Mouse (Mus musculus) brain, embryonic 18.5 days (tissue): ENCODE measurements around the gene Skp2.
"Not testable (repeated sequence)": the region's sequence is repeated elsewhere in the genome, so short reads cannot be mapped to it uniquely, and the experiment has no call there.

Experiments used
- DNase-seq: peaks from one replicate; pipeline ENCODE4 v3.0.0-alpha.2; 2012; ENCODE audit warnings: low read depth, low spot score

Gene Skp2

GRCm38 (mm10) chr15:9155325-9155724 is at the start of gene Skp2:
Gene Skp2 (minus strand): TSS chr15:9155425.
- DNase-seq, result no peak

- DNase-seq, result no peak
Observed at GRCm38 (mm10) chr15:9198421-9198820, 43.2 kb upstream of the Skp2 start.

GRCm38 (mm10) chr15:9192685-9193084 is 37.5 kb upstream of the Skp2 start:
- DNase-seq, result not testable (repeated sequence)

- DNase-seq, result no peak
Observed at GRCm38 (mm10) chr15:9189796-9190195, 34.6 kb upstream of the Skp2 start.

- no peak for DNase-seq
Observed at GRCm38 (mm10) chr15:9183995-9184394, 28.8 kb upstream of the Skp2 start.

GRCm38 (mm10) chr15:9177038-9177437 is 21.8 kb upstream of the Skp2 start:
- DNase-seq, result no peak

- DNase-seq, result no peak
Observed at GRCm38 (mm10) chr15:9164125-9164524, 8.9 kb upstream of the Skp2 start.

- no peak for DNase-seq
Observed at GRCm38 (mm10) chr15:9162557-9163070, 7.4 kb upstream of the Skp2 start.

- no peak for DNase-seq
Observed at GRCm38 (mm10) chr15:9140684-9141171, 14.5 kb downstream of the Skp2 start.

- DNase-seq, result peak; percentile 97
Observed at GRCm38 (mm10) chr15:9140252-9140680, 15.0 kb downstream of the Skp2 start, which contains the start of gene Lmbrd2. Gene Lmbrd2 (plus strand): TSS chr15:9140550.

GRCm38 (mm10) chr15:9139447-9139846 is 15.8 kb downstream of the Skp2 start:
- DNase-seq, result no peak

- DNase-seq, result no peak
Observed at GRCm38 (mm10) chr15:9134891-9135507, 20.2 kb downstream of the Skp2 start.

- DNase-seq, result no peak
Observed at GRCm38 (mm10) chr15:9132693-9133443, 22.4 kb downstream of the Skp2 start.

- no peak for DNase-seq
Observed at GRCm38 (mm10) chr15:9131499-9131888, 23.7 kb downstream of the Skp2 start.

- DNase-seq, result no peak
Observed at GRCm38 (mm10) chr15:9130772-9131498, 24.3 kb downstream of the Skp2 start.

GRCm38 (mm10) chr15:9127051-9127791 is 28.0 kb downstream of the Skp2 start:
- DNase-seq, result no peak

- DNase-seq, result no peak
Observed at GRCm38 (mm10) chr15:9124856-9125255, 30.4 kb downstream of the Skp2 start.

GRCm38 (mm10) chr15:9122989-9123388 is 32.2 kb downstream of the Skp2 start:
- no peak for DNase-seq

- DNase-seq, result peak; percentile 20
Observed at GRCm38 (mm10) chr15:9120081-9120480, 35.1 kb downstream of the Skp2 start.

GRCm38 (mm10) chr15:9118852-9119251 is 36.4 kb downstream of the Skp2 start:
- no peak for DNase-seq

GRCm38 (mm10) chr15:9114599-9114998 is 40.6 kb downstream of the Skp2 start:
- DNase-seq, result no peak
